Mouse (Mus musculus) midbrain, embryonic 11.5 days (tissue): ENCODE data around the gene Pcgf5. TPM values are rescaled to one million over a fixed set of nuclear protein-coding genes. Genes with fewer than 3 reads are reported as not detected.

Experiments used
- ATAC-seq: fragments of 200-750 bp; cut with Nextera tagmentation; 2 replicates; pipeline ENCODE4 v1.8.0; 2017; ENCODE audit warnings: moderate TSS enrichment, moderate library complexity; ENCODE audit not compliant: low FRiP score
- DNase-seq: peaks from one replicate; pipeline ENCODE4 v3.0.0; 2015; ENCODE audit warnings: low spot score; ENCODE audit errors: missing footprints
- H3K27ac ChIP-seq: fragments of 300-500 bp; sonication (generic); 2 replicates; pipeline ENCODE4 v1.5.1; 2014; ENCODE audit warnings: low read depth, low read length
- H3K27me3 ChIP-seq: fragments of 300-500 bp; sonication (generic); 2 replicates; pipeline ENCODE4 v1.6.1; 2014; ENCODE audit warnings: mild to moderate bottlenecking, low read length, moderate library complexity, mixed read lengths; ENCODE audit not compliant: control insufficient read depth, insufficient read depth
- H3K36me3 ChIP-seq: fragments of 300-500 bp; sonication (generic); 2 replicates; pipeline ENCODE4 v1.6.1; 2014; ENCODE audit warnings: mild to moderate bottlenecking, low read length, moderate library complexity, mixed read lengths; ENCODE audit not compliant: control insufficient read depth, insufficient read depth
- H3K4me1 ChIP-seq: fragments of 300-500 bp; sonication (generic); 2 replicates; pipeline ENCODE4 v1.6.1; 2014; ENCODE audit warnings: low read length; ENCODE audit not compliant: control insufficient read depth, insufficient read depth
- H3K4me2 ChIP-seq: fragments of 300-500 bp; sonication (generic); 2 replicates; pipeline ENCODE4 v1.6.1; 2014; ENCODE audit warnings: mild to moderate bottlenecking, moderate library complexity
- H3K4me3 ChIP-seq: fragments of 300-500 bp; sonication (generic); 2 replicates; pipeline ENCODE4 v1.5.1; 2014; ENCODE audit warnings: low read depth, low read length
- H3K9ac ChIP-seq: fragments of 300-500 bp; sonication (generic); 2 replicates; pipeline ENCODE4 v1.6.1; 2014; ENCODE audit warnings: low read length
- H3K9me3 ChIP-seq: fragments of 300-500 bp; sonication (generic); 2 replicates; pipeline ENCODE4 v1.6.1; 2016; ENCODE audit warnings: low read length; ENCODE audit not compliant: control insufficient read depth
- WGBS: fragments of 180-500 bp; shearing (Covaris S2); extraction: QIAGEN DNeasy Blood & Tissue Kit; methylation state at CpG from one replicate; pipeline ENCODE4 v1.1.7; 2014; 5-methylcytosine and 5-hydroxymethylcytosine counted together
- polyA plus RNA-seq: library from polyadenylated mRNA; unstranded; fragments of >200 nt; fragmentation: Nextera tagmentation; extraction: Ambion mirVana; gene quantifications from 2 replicates; pipeline ENCODE4 v1.2.1, GENCODE M21; 2014

Gene Pcgf5
- polyA plus RNA-seq, 1 experiment from 2014 or later, result 10.9 TPM

- Histone ChIP-seq H3K9me3 (no peaks in the 10 kb centered on the region), H3K9ac (no peak overlapping the region), H3K4me1 (no peaks in the 10 kb centered on the region), H3K4me2 (no peak overlapping the region), H3K27me3 (no peaks in the 10 kb centered on the region), H3K36me3 (no peaks in the 10 kb centered on the region), H3K4me3 (no peak overlapping the region), H3K27ac (no peak overlapping the region)
- 81% methylated on average over 3 of the region's 3 CpGs for WGBS
- ATAC-seq (no peak), DNase-seq (no peak)
Measured at GRCm38 (mm10) chr19:36495555-36495954, 147.4 kb downstream of the Pcgf5 start.

GRCm38 (mm10) chr19:36496532-36496931, 148.4 kb downstream of the Pcgf5 start:
- no peaks in the 10 kb centered on the region for H3K27me3 ChIP-seq
- no peak overlapping the region for H3K4me2 ChIP-seq
- no peaks in the 10 kb centered on the region for H3K36me3 ChIP-seq
- ATAC-seq, result no peak
- no peak overlapping the region for H3K4me3 ChIP-seq
- no peaks in the 10 kb centered on the region for H3K4me1 ChIP-seq
- H3K9ac ChIP-seq, result no peak overlapping the region
- H3K9me3 ChIP-seq, result no peaks in the 10 kb centered on the region
- no peak for DNase-seq
- 86% methylated on average over 4 of the region's 4 CpGs for WGBS
- no peak overlapping the region for H3K27ac ChIP-seq

- H3K9me3 ChIP-seq, result no peaks in the 10 kb centered on the region
- H3K9ac ChIP-seq, result no peak overlapping the region
- no peak overlapping the region for H3K4me3 ChIP-seq
- H3K27me3 ChIP-seq, result no peaks in the 10 kb centered on the region
- ATAC-seq (no peak), DNase-seq (peak; percentile 53)
- H3K27ac ChIP-seq, result no peak overlapping the region
- H3K4me1 ChIP-seq, result no peaks in the 10 kb centered on the region
- no peaks in the 10 kb centered on the region for H3K36me3 ChIP-seq
- no peak overlapping the region for H3K4me2 ChIP-seq
- WGBS, result 87% methylated on average over 4 of the region's 4 CpGs
Measured at GRCm38 (mm10) chr19:36497067-36497466, 149.0 kb downstream of the Pcgf5 start.

GRCm38 (mm10) chr19:36497744-36498143, 149.6 kb downstream of the Pcgf5 start:
- no peak for ATAC-seq
- no peak overlapping the region for H3K9ac ChIP-seq
- H3K4me1 ChIP-seq, result no peaks in the 10 kb centered on the region
- no peak overlapping the region for H3K4me3 ChIP-seq
- no peaks in the 10 kb centered on the region for H3K27me3 ChIP-seq
- H3K4me2 ChIP-seq, result no peak overlapping the region
- no peaks in the 10 kb centered on the region for H3K9me3 ChIP-seq
- no peak overlapping the region for H3K27ac ChIP-seq
- no peak for DNase-seq
- no peaks in the 10 kb centered on the region for H3K36me3 ChIP-seq
- WGBS, result 74% methylated on average over 5 of the region's 5 CpGs

- Histone ChIP-seq H3K4me3 (no peak overlapping the region), H3K4me1 (no peaks in the 10 kb centered on the region), H3K36me3 (no peaks in the 10 kb centered on the region), H3K27ac (no peak overlapping the region), H3K4me2 (no peak overlapping the region), H3K9me3 (no peaks in the 10 kb centered on the region), H3K27me3 (no peaks in the 10 kb centered on the region), H3K9ac (no peak overlapping the region)
- 96% methylated on average over 2 of the region's 2 CpGs for WGBS
- no peak for ATAC-seq
- no peak for DNase-seq
Measured at GRCm38 (mm10) chr19:36504716-36505115, 156.6 kb downstream of the Pcgf5 start.

Other genes with a start within 250 kb of the Pcgf5 start
- not detected in 2 replicates for gene Ankrd1, start 228.2 kb upstream of the Pcgf5 start, polyA plus RNA-seq
- gene Hectd2, start 206.3 kb downstream of the Pcgf5 start, polyA plus RNA-seq, result 4.2 and 5.8 TPM in 2 replicates